Mouse (Mus musculus) small intestine, adult 2 months (tissue): ENCODE measurements around the gene Pcsk4.

Source experiments
- CTCF ChIP-seq: fragments of 200-500 bp; IDR thresholded peaks from 2 replicates; pipeline ENCODE4 v1.5.1; 2012; ENCODE audit warnings: low read depth, mild to moderate bottlenecking, control low read depth, inconsistent platforms, low read length, moderate library complexity, mixed read lengths; ENCODE audit not compliant: insufficient replicate concordance, insufficient read length; ENCODE audit errors: extremely low read depth
- POLR2A ChIP-seq: fragments of 200-500 bp; IDR thresholded peaks from 2 replicates; pipeline ENCODE4 v1.6.1; 2012; ENCODE audit warnings: low read depth, mild to moderate bottlenecking, control low read depth, inconsistent platforms, low read length, moderate library complexity

- TF ChIP-seq POLR2A (no peak), CTCF (no peak)
These were observed 32.5 kb downstream of the Pcsk4 start for GRCm38 (mm10) chr10:80296824-80297223.
